Mouse (Mus musculus) A20 (cell line): Measurements from ENCODE around the gene Gm37240.
A peak's percentile ranks its signal among the peaks of the same experiment; 100 is the strongest.
"Not testable (repeated sequence)": the region's sequence is repeated elsewhere in the genome, so short reads cannot be mapped to it uniquely, and the experiment has no call there.

Experiments used
- DNase-seq: peaks from one replicate; pipeline ENCODE4 v3.0.0-alpha.2; 2011; ENCODE audit warnings: low read depth, low spot score

Gene Gm37240

DNA sequence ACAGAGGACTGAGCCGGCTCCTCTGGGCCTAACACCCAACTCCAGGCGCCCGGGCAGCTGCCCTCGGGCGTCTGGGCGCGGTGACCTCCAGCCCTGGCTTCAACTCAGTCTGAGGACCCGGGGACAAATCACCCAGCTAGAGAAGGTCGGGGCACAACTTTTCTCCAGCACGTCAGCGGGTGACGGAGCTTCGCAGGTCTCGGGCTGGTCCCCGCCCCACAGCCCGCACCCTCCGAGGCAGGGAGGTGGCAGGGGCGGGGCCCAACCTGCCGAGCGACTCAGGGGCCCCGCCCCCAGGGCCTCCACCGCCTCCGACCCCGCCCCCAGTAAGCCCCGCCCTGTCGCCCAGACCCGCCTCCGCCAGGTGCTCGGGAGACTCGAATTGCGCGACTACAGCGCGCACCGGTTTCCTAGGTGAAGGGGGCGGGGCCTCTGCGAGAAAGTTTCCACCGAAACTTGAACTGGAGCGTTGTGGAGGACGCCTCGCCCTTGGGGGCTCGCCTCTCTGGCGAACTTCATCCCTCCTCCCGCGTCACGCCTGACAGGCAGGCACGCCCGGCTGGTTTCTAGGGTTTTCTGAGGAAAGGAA is at the start of gene Gm37240, which contains the start of gene Glt28d2:
Gene Gm37240 (minus strand): TSS at position 280 of the 589 bp plus-strand sequence.
Gene Glt28d2 (minus strand): TSS at position 278 of the 589 bp plus-strand sequence.
- DNase-seq: peak; percentile 95

DNA sequence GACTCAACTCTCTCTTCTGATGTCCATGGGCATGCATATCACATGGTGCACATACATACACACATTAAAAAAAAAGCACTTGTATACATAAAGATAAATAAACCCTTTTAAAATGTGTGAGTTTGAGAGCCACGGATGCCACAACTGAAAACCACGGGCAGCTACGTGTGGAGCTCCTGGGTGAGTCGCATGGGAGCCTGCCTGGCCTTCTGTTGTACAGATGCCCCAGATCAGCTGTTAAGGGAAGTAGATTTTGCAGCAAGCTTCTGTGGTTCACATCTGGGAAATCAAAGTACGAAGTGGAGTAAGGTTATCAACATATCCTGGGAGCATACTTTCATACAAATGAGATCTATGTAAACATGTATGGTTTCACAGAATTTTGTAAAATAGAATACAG is 46.3 kb upstream of the Gm37240 start:
- DNase-seq: no peak

DNA sequence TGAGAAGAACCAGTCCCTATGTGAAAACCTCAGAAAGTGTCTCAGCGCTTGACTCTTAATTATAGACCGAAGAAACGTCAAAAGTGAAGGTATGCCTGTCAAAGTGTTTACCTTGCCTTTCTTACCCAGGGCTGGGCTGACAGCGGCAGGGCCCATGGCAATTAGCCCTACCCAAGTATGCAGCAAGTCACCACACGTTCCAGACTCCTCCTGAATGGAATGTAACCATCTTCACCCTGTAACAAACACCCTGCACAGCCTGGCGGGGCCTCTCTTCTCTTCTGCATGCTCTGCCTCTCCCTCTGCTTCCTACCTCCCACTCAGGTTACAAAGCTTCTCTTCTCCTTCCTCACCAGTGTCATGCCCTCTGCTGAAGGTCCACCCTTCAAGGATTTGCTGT is 44.5 kb upstream of the Gm37240 start:
- no peak for DNase-seq

DNA sequence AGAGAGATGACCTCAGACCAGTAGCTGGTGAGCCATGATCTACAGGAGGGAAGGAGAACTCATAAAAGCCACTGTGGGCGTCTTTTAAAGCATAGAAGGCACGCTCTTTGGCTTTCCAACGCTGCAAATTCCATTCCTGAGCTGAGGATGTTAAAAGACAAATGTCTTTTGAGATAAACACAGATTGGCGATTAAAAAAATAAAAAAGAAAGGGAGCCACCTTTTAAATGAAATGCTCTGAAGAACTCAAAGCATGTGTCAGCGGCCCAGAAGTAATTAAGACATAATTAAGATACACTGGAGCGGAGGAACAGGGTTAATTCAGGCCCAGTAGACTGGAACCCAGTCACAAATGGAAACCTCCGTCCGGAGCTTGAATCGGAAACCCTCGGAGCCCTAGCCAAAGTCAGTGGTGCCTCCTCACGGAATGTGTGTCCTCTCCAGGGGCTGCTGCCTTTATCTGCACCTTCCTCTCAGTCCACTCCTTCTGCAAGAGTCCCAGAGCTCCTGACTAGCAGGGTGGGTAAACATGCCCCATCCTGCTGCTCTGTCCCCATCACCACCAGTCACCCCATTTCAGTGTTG is 43.4 kb upstream of the Gm37240 start:
- no peak for DNase-seq

DNA sequence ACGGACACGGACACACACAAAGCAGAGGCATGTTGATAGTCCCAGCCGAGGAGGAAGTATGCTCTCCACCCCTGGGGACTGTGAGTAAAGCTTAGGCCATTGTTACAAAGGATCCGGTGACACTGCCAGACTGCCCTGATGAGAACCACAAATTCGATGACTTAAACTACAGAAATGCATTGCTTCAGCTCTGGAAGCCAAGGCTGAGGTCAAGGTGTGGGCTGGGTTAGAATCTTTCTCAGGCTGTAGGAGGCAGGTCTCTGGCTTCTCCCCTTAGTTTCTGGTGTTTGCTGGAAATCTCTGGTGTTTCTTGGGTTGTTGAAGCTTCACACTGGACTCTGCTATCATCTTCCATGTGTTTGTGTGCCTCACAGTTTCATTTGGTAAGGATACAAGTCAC is 42.4 kb upstream of the Gm37240 start:
- DNase-seq: no peak

DNA sequence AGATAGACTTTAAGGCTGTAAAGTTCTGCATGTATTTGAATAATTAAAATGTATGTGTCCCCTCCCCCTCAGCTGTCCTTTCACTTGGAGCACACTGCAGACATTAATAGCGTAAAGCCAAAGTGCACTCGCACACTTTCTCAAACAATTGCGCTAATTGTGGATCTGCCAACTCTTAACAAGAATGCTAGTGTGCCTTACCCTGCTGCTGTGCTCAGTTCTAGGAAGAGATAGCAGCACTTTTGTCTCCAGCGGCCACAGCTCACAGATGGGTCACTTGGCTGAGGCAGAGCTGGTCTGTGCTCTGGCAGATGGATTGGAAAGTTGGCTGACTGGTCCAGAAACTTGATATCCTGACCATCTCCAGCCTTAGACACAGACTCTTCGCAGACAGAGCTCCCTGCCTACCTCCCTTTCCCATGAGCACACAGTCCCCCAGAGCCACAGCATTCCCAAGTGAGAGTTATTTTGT is 40.9 kb upstream of the Gm37240 start:
- no peak for DNase-seq

DNA sequence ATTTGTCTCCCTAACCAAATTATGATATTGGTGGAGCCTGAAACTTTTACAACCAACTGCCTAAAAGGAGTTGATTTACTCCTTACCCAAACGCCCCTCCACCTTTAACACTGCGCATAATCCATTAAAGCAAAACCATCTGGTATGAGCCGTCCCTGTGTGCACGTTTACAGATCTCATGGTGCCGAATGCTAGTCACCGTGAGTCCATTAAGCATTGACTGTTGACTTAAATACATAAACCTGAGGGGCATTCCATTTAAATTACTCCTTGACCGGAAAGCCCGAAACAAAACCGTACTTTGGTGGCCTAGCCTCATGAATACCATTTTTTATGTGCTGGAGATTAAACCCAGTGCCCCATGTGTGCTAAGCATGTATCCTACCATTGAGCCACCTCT is 40.0 kb upstream of the Gm37240 start:
- DNase-seq: no peak

DNA sequence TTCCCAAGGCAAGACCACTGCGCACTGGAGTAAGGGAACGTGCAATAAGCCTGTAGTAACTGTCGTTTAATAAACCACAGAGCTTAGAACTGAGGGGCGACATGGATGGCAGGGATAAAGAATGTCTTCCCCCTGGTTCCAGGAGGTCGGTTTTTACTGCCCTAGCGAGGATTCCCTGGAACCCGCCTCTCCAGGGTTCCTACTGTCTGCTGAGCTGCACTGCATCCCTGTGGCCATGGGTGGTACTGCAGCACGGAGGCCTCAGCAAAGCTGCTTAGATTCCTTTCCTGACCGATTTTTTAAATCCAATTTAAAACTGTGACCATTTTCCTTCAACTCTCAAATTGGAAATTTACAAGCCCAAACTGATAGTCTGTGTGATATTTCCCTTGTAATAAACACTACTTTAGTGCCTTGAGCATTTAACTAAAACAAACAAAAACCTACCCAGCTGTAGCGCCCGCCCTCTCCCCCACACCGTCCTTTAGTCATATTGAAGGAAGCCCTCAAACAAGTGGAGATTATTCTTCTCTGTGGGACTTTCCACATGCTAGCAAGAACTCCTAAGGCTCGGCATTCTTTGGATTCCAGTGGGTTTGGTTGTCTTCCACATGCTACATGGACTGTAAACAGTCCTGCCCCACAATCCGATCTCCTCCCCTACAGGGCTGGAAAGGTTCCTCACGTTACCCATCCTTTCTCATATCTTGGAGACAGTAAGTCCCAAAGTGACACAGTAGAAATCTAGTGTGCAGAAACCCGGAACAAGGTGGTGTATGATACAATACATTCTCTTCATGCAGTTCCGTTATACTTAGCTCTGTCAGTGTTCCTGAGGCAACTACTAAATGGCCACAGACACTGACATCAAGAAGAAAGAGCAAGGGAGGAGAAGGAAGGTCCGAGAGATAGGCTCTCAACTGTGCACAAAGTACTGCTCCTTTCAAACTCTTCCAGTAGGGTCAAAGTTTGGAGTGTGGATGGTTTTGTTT is 36.9 kb upstream of the Gm37240 start:
- DNase-seq: peak; percentile 53

DNA sequence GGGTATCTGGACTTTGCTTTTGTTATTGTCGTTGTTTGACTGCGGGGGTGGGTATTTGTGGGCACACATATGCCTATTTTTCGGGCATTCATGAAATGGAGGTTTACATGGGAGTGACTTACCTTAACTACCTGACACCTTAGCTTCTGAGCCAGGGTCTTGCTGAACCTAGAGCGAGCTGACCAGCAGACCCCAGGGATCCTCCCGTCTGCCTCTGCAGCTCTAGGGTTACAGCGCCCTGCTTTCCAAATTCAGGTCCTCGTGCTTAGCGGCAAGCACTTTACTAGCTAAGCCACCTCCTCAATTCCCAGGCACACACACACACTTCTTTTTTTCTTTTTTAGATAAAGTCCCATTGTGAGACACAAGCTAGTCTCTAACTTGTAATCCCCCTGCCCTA is 36.0 kb upstream of the Gm37240 start:
- no peak for DNase-seq

DNA sequence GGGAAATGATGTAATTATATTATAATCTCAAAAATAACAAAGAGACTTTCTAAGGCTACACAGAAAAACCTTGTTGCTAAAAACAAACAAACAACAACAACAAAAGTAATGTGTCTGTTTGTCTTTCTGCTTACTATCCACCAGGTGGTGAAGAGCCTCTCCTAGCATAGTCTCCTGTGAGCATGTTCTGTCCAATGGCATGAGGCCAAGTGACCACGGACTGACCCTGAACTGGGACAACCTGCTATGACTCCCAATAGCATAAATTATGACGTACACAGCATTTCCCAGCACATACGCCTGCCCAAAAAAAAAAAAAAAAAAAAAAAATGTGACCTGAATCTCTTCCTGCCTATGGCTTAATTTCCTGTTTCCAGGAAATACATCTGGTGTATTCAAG is 35.0 kb upstream of the Gm37240 start:
- DNase-seq: no peak

DNA sequence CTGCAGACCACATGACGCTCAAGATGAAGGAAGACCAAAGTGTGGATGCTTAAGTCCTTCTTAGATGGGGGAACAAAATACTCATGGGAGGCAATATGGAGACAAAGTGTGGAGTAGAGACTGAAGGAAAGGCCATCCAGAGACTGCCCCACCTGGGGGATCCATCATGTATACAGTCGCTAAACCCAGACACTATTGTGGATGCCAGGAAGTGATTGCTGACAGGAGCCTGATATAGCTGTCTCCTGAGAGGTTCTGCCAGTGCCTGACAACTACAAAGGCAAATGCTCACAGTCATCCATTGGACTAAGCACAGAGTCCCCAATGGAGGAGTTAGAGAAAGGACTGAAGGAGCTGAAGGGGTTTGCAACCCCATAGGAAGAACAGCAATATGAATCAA is 33.4 kb upstream of the Gm37240 start:
- DNase-seq: not testable (repeated sequence)

DNA sequence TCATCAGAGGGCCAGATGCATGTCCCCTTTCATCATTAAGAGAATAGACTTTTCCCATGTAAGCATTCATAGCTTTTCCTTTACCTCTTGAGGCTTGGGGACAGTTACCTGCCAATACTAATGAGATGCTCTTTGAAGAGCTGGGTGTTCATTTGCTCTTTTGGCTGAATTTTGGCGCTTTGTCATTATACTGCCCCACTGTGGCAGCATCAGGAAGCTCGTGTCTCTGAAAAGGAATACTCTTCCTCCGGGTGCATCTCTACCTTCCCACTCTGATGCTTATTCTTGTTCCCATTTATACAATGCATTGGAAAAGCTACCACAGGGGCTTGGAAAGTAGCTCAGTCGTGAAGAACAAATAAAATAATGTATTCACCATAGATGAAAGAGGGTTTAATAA is 30.3 kb upstream of the Gm37240 start:
- peak; percentile 42 for DNase-seq

DNA sequence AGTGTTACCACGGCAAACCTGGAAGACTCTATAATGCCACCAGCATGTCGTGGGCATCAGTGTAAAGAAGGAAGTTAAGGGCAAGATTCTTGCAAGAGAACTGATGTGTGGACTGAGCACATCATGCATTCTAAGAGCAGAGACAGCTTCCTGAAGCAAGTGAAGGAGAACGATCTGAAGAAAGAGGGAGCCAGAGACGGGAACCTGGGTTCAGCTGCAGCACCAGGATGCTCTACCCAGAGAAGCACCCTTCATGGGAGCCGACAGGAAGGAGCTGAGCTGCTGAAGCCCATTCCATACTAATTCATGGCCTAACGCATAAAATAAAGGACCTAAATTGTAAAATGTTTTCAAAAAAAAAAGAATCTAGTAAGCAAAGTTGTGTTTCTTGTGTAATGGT is 27.5 kb upstream of the Gm37240 start:
- DNase-seq: no peak

DNA sequence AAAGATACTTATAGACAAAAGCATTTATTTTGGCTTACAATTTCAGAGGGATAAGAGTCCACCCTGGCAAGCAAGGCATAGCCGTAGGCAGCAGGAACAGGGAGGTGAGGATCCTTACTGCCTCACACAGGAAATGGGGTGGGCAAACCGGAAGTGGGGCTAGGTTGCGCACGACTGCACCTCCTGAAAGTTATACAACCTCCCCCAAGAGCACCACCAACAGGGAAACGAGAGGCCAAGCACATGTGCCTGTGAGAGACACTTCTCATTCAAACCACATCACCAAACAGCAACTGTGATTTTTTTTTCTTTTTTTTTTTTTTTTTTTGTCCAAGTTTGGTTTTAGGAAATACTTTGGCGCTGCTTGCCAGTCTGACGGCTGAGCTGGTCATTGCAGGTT is 19.8 kb upstream of the Gm37240 start:
- DNase-seq: no peak

DNA sequence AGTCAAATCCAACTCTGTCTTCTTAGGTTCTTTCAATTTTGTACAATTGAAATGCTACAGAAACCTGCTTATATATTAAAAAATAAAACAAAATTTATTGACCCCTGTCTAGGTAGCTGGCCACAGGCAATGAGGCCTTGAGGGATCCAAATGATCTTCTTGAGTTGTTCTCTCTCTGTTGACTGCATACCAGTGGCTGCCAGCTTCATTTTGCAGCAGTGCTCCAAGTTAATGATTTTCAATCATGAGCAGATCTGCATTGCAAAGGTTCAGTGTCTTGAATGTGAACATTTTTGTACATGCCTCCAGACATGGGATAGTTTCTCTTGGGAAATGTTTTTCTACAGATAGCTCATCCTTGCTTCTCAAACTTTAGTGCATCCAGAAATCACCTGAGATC is 17.1 kb upstream of the Gm37240 start:
- DNase-seq: no peak

DNA sequence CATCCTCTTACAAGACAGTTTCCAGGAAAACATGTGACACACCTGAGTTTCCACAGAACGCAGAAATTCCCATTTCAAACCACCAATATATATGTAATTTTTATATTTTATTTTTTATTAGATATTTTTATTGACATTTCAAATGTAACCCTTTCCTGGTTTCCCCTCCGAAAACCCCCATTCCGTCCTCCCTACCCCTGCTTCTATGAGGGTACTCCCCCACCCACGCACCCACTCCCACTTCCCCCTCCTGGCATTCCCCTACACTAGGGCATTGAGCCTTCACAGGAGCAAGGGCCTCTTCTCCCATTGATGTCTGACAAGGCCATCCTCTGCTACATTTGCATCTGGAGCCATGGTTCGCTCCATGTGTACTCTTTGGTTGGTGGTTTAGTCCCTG is 7.7 kb upstream of the Gm37240 start:
- peak; percentile 44 for DNase-seq

DNA sequence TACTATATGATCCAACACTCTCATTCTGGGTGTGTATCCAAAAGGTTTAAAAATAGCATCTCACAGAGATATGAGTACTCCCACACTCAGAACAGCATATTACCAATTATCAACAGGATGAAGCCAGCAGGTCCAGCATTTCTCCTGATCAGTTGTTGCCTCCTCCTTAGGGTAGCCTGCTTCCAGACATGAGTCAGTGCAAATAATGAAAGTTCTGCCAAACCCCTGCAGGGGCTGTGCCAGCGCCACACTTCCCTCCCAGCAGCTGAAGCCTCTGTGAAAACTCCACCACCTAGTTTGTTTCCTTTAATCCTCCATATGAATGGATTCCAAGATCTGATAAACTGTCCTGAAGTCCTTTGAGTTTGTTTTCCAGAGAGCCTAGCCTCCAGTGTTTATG is 4.3 kb upstream of the Gm37240 start:
- no peak for DNase-seq

DNA sequence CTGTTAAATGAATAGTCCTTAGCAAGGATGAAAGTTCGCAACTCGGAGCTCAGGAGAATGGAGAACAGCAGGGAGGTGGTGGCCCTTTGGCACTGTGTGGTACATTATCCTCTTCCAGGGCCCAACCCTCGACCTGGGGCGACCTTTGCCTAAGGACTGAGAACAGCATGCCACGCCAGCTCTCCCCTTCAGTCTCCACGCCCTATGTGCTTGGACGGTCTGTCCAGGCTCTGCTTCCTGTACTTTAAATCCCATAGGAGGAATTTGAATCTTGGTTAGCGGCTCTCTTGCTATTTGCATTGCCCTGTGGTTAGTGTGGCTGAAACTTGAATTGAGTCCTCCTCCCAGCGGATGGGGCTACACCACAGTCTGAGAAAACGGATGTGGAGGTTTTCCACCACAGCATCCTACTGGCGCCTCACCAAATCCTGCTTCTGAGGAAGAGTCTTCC is 928 bp upstream of the Gm37240 start:
- DNase-seq: no peak

DNA sequence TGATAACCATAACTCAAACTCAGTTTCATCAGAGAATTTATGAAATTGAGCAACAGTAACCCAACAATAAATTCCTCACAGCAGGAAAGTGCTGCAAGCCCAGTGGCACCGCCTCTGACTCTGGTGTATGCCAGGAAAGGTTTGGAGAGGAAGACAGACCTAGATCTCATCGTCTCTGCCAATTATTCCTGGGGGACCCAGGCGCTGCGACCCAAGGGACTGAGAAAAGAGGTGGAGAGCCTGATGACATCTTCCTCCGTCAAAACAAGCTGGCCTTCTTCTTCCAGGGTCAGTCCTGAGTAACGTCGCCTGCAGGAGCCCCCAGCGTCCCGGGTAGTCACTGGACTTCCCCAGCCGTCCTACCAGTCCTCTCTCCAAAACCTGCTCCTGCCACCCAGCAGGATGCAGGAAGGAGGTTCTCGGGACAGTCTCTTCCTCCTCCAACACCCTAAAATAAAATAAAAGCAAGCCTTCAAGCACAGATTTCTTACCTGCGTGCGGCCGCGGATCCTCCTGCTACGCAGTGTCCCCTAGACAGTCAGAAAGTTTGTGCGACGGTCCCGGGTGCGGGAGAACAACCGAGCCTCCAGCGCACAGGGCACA is 581 bp downstream of the Gm37240 start:
- DNase-seq: no peak

DNA sequence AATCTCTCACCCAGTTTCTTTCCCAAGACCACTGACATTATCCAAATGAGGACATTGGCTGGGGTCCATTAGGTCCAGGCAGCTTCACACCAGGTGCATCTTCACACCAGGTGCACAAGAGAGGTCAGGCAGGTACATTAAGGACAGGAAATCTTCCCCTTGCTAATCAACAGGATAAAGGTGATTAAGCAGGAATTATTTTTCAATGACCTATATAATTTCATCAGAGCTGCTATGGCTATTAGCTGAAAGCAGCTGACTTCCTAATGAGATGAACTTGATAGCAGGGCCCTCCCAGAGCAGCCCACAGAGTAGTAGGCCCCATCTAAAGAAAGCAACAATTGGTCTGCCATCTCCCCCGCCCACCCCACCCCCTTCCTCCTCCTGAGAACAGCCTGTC is 1.4 kb downstream of the Gm37240 start:
- DNase-seq: no peak

DNA sequence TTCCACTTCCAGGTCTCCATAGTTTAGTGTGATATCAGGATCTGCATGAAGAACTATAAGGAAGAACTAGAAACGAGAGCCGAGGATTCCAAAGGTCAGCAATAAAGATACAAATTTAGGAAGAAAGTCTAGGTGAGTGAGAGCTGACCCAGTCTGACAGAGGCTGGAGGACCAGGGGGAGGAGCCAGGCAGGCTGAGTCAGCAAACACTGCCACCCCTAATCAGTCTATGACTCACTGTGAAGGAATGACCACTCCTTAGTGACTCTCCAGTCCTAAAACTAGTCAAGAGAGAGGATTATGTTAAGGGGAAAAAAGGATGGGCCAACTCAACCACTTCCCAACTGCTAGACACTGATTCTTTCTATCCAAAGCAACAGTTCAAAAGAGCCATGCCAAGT is 6.6 kb downstream of the Gm37240 start:
- DNase-seq: no peak

DNA sequence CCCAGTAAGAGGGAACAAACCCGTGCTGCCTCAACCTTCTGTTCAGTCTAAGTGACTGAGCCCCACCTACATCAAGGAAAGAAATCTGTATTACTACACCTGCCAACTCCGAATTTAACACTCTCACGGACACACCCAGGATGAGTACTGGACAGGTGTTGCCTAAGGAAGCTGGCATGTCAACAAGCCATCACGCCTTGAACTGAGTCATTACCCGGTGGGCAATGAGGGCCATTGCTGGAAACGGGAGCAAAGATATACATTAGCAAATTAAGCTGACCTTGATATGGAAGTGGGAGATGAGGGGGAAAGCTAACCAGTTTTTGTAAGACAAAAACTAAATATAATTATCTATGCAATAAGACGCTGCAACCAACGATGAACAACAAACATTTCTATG is 7.2 kb downstream of the Gm37240 start:
- DNase-seq: no peak
